Mouse (Mus musculus) forebrain, embryonic 14.5 days (tissue): Measurements from ENCODE around the gene Ckap2l. TPM values are rescaled to one million over a fixed set of nuclear protein-coding genes. Genes with fewer than 3 reads are reported as not detected.

ENCODE experiments used
- ATAC-seq: fragments of 200-750 bp; cut with Nextera tagmentation; 2 replicates; pipeline ENCODE4 v1.8.0; 2017; ENCODE audit warnings: mild to moderate bottlenecking, moderate library complexity
- DNase-seq: peaks from one replicate; pipeline ENCODE4 v3.0.0-alpha.2; 2015; ENCODE audit warnings: low spot score
- H3K27ac ChIP-seq: fragments of 300-500 bp; sonication (generic); 2 replicates; pipeline ENCODE4 v1.5.1; 2014; ENCODE audit warnings: low read depth, mild to moderate bottlenecking, control low read depth, low read length, moderate library complexity
- H3K27me3 ChIP-seq: fragments of 300-500 bp; sonication (generic); replicated peaks from 2 replicates; pipeline ENCODE4 v1.6.1; 2014; ENCODE audit warnings: low read length, control low read depth, mixed read lengths; ENCODE audit not compliant: control insufficient read depth, insufficient read depth
- H3K36me3 ChIP-seq: fragments of 300-500 bp; sonication (generic); 2 replicates; pipeline ENCODE4 v1.6.1; 2014; ENCODE audit warnings: low read length, control low read depth; ENCODE audit not compliant: control insufficient read depth, insufficient read depth
- H3K4me1 ChIP-seq: fragments of 300-500 bp; sonication (generic); 2 replicates; pipeline ENCODE4 v1.6.1; 2014; ENCODE audit warnings: antibody characterized with exemption, low read length, control low read depth; ENCODE audit not compliant: control insufficient read depth, insufficient read depth
- H3K4me2 ChIP-seq: fragments of 300-500 bp; sonication (generic); 2 replicates; pipeline ENCODE4 v1.6.1; 2014; ENCODE audit warnings: mild to moderate bottlenecking, control low read depth, low read length
- H3K4me3 ChIP-seq: fragments of 300-500 bp; sonication (generic); 2 replicates; pipeline ENCODE4 v1.5.1; 2014; ENCODE audit warnings: low read depth, low read length, control low read depth
- H3K9ac ChIP-seq: fragments of 300-500 bp; sonication (generic); 2 replicates; pipeline ENCODE4 v1.6.1; 2014; ENCODE audit warnings: mild to moderate bottlenecking, low read length, control low read depth, moderate library complexity
- H3K9me3 ChIP-seq: fragments of 300-500 bp; sonication (generic); replicated peaks from 2 replicates; pipeline ENCODE4 v1.6.1; 2016; ENCODE audit warnings: low read length, control low read depth, mixed read lengths; ENCODE audit not compliant: control insufficient read depth
- WGBS: fragments of 180-500 bp; shearing (Covaris S2); extraction: QIAGEN DNeasy Blood & Tissue Kit; methylation state at CpG from one replicate; pipeline ENCODE4 v1.1.7; 2014; 5-methylcytosine and 5-hydroxymethylcytosine counted together
- polyA plus RNA-seq: library from polyadenylated mRNA; unstranded; fragments of >200 nt; fragmentation: Nextera tagmentation; extraction: Ambion mirVana; gene quantifications from 2 replicates; pipeline ENCODE4 v1.2.1, GENCODE M21; 2014

Gene Ckap2l
- polyA plus RNA-seq, 1 experiment from 2014 or later = 44.2 TPM

GRCm38 (mm10) chr2:129246924-129247323, 50.1 kb downstream of the Ckap2l start:
- Histone ChIP-seq H3K27me3 (no peaks in the 10 kb centered on the region), H3K4me2 (no peak overlapping the region), H3K36me3 (no peaks in the 10 kb centered on the region), H3K4me3 (no peak overlapping the region), H3K4me1 (no peaks in the 10 kb centered on the region), H3K9ac (no peak overlapping the region), H3K27ac (no peak overlapping the region), H3K9me3 (no peaks in the 10 kb centered on the region)
- DNase-seq (no peak), ATAC-seq (no peak)
- 96% methylated on average over 12 of the region's 12 CpGs for WGBS

DNA sequence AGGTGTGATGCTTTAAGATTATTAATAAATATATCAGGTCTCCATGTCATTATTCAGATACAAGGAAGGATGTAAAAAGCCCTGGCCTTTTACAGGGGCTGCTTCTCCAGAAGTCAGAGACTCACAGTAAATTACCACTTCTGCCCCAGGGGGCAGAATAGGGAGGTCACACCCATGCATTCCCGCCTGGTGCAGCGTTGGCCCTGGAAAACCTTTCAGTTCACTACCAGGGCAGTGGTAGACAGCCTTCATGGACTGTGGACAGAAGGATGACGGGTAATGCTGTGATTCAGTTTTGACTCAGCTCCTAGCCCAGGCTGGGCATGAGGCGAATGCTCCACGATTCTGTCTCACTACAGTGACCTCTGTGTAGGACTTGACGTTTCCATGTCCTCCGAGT, 50.6 kb downstream of the Ckap2l start:
- 85% methylated on average over 7 of the region's 7 CpGs for WGBS
- no peak overlapping the region for H3K9ac ChIP-seq
- no peaks in the 10 kb centered on the region for H3K27me3 ChIP-seq
- H3K36me3 ChIP-seq = no peaks in the 10 kb centered on the region
- ATAC-seq (no peak), DNase-seq (no peak)
- no peaks in the 10 kb centered on the region for H3K4me1 ChIP-seq
- H3K4me2 ChIP-seq = no peak overlapping the region
- H3K4me3 ChIP-seq = no peak overlapping the region
- no peaks in the 10 kb centered on the region for H3K9me3 ChIP-seq
- H3K27ac ChIP-seq = no peak overlapping the region

- Histone ChIP-seq H3K4me2 (no peak overlapping the region), H3K9me3 (no peaks in the 10 kb centered on the region), H3K4me1 (no peaks in the 10 kb centered on the region), H3K27me3 (no peaks in the 10 kb centered on the region), H3K27ac (no peak overlapping the region), H3K36me3 (no peaks in the 10 kb centered on the region), H3K4me3 (no peak overlapping the region), H3K9ac (no peak overlapping the region)
- DNase-seq = no peak
- WGBS = 41% methylated on average over 5 of the region's 5 CpGs
- ATAC-seq = no peak
These were observed 51.4 kb downstream of the Ckap2l start for GRCm38 (mm10) chr2:129245618-129246017.

DNA sequence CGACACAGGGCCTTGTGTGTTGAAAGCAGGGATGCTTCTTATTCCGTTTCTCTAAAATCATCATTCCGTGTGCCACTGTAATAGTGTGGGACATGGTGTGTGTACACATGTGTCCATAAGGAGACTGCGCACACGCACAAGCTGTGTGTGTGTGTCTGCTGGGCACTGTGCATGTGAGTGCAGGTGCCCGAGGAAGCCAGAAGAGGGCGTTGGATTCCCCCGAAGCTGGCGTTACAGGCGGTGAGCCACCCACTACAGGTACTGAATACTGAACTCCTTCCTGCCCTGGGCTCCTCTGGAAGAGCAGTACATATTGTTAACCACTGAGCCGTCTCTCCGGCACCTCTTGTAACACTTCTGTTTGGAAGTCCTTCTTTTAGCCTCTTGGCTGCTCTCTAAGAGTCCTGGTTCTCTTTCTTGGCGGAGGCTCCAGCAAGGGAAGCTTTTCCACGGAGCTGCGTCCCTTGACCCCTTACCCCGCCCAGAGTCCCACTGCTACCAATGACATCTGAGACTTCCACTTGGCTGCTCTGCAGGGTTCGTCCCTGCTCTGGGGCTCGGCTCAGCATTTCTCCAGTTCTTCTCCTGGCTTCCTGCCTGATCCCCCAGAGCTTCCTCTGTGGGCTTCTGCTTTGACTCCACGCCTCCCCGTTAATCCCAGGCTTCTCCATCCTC, 52.4 kb downstream of the Ckap2l start:
- no peak overlapping the region for H3K4me2 ChIP-seq
- no peaks in the 10 kb centered on the region for H3K36me3 ChIP-seq
- ATAC-seq = no peak
- H3K9me3 ChIP-seq = no peaks in the 10 kb centered on the region
- H3K4me1 ChIP-seq = no peaks in the 10 kb centered on the region
- 89% methylated on average over 20 of the region's 20 CpGs for WGBS
- no peak overlapping the region for H3K4me3 ChIP-seq
- DNase-seq = no peak
- no peak overlapping the region for H3K27ac ChIP-seq
- H3K27me3 ChIP-seq = no peaks in the 10 kb centered on the region
- H3K9ac ChIP-seq = no peak overlapping the region

GRCm38 (mm10) chr2:129243786-129244185, 53.2 kb downstream of the Ckap2l start:
- ATAC-seq = no peak
- H3K27ac ChIP-seq = no peak overlapping the region
- no peaks in the 10 kb centered on the region for H3K4me1 ChIP-seq
- H3K4me2 ChIP-seq = no peak overlapping the region
- no peaks in the 10 kb centered on the region for H3K27me3 ChIP-seq
- no peaks in the 10 kb centered on the region for H3K36me3 ChIP-seq
- no peak overlapping the region for H3K9ac ChIP-seq
- H3K4me3 ChIP-seq = no peak overlapping the region
- H3K9me3 ChIP-seq = no peaks in the 10 kb centered on the region
- WGBS = 43% methylated on average over 9 of the region's 9 CpGs
- no peak for DNase-seq

- no peak overlapping the region for H3K27ac ChIP-seq
These were observed 54.0 kb downstream of the Ckap2l start for GRCm38 (mm10) chr2:129243005-129243404.

GRCm38 (mm10) chr2:129241845-129242833, 54.9 kb downstream of the Ckap2l start:
- Histone ChIP-seq H3K4me1 (no peaks in the 10 kb centered on the region), H3K36me3 (no peaks in the 10 kb centered on the region), H3K9me3 (no peaks in the 10 kb centered on the region), H3K27me3 (no peaks in the 10 kb centered on the region), H3K27ac (no peak overlapping the region), H3K4me3 (no peak overlapping the region), H3K4me2 (no peak overlapping the region), H3K9ac (no peak overlapping the region)
- ATAC-seq (no peak), DNase-seq (no peak)
- WGBS = 60% methylated on average over 7 of the region's 7 CpGs

More at GRCm38 (mm10) chr2:129243005-129243404, 54.0 kb downstream of the Ckap2l start:
- no peaks in the 10 kb centered on the region for H3K9me3 ChIP-seq
- no peak for DNase-seq
- H3K4me3 ChIP-seq = no peak overlapping the region
- H3K4me2 ChIP-seq = no peak overlapping the region
- H3K4me1 ChIP-seq = no peaks in the 10 kb centered on the region
- ATAC-seq = no peak
- WGBS = 95% methylated on average over 4 of the region's 4 CpGs
- no peak overlapping the region for H3K9ac ChIP-seq
- no peaks in the 10 kb centered on the region for H3K27me3 ChIP-seq
- H3K36me3 ChIP-seq = no peaks in the 10 kb centered on the region

- DNase-seq (no peak), ATAC-seq (no peak)
- Histone ChIP-seq H3K4me3 (no peak overlapping the region), H3K27me3 (no peaks in the 10 kb centered on the region), H3K4me1 (no peaks in the 10 kb centered on the region), H3K27ac (no peak overlapping the region), H3K9ac (no peak overlapping the region), H3K9me3 (no peaks in the 10 kb centered on the region), H3K36me3 (no peaks in the 10 kb centered on the region), H3K4me2 (no peak overlapping the region)
- 69% methylated on average over 9 of the region's 9 CpGs for WGBS
These were observed 56.1 kb downstream of the Ckap2l start for GRCm38 (mm10) chr2:129240726-129241432.
